Mouse (Mus musculus): ENCODE results near the gene Atp6v0e2. TPM values are rescaled to one million over a fixed set of nuclear protein-coding genes. Genes with fewer than 3 reads are reported as not detected.
A peak's percentile ranks its signal among the peaks of the same experiment; 100 is the strongest.
"Not testable (repeated sequence)": the region's sequence is repeated elsewhere in the genome, so short reads cannot be mapped to it uniquely, and the experiment has no call there.

Gene Atp6v0e2
- total and polyA plus RNA-seq, 2 experiments from 2014 or later = 10.5 to 13.0 TPM

DNA sequence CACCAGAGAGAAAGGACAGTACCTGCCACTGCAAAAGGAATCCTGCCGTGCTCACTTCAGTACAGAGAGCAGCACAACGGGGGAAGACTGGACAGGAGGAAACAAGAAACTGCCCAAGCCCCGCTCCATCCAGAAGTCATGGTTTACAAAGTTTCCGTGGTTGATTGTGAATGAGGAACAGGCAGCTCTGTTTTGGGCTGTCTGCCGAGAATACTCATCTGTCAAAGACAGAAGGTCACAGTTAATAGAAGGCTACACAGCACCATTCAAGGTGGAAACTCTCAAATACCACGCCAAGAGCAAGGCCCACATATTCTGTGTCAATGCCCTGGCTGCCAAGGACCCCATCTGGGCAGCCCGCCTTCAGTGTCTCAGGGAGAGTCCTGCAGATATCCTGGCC lies 25.6 kb upstream of the Atp6v0e2 start:
- TF ChIP-seq CTCF (IDR thresholded peaks at IDR 0.05; ENCODE audit: low read depth) (no peak), EP300 (IDR thresholded peaks at IDR 0.05; ENCODE audit: low read depth) (no peak)
- Histone ChIP-seq H3K9me3 (replicated peaks; ENCODE audit: control insufficient read depth, low read length) (peaks cover 3% of the 10 kb centered on the region; the same call in 1 of the 2 replicates), H3K27ac (ENCODE audit: low read depth) (no peak overlapping the region), H3K27me3 (ENCODE audit: control insufficient read depth, insufficient read depth, low read length) (no peaks in the 10 kb centered on the region), H3K9ac (replicated peaks; ENCODE audit: low read depth, low read length) (no peak overlapping the region), H3K36me3 (replicated peaks; ENCODE audit: control insufficient read depth, insufficient read depth, low read length) (peaks cover 22% of the 10 kb centered on the region), H3K4me3 (ENCODE audit: low read depth, low read length) (no peak overlapping the region), H3K4me2 (ENCODE audit: low read depth, low read length) (no peak overlapping the region), H3K4me1 (ENCODE audit: control insufficient read depth, insufficient read depth) (no peaks in the 10 kb centered on the region)
- 82% methylated on average over 7 of the region's 7 CpGs for WGBS
- ATAC-seq (ENCODE audit: insufficient read depth, low read depth) = no peak
- DNase-seq (ENCODE audit: low spot score) = no peak

GRCm38 (mm10) chr6:48524882-48525281 lies 12.5 kb upstream of the Atp6v0e2 start:
- H3K36me3 ChIP-seq (replicated peaks; ENCODE audit: control insufficient read depth, insufficient read depth, low read length); H3K27ac ChIP-seq (ENCODE audit: low read depth); H3K4me1 ChIP-seq (ENCODE audit: control insufficient read depth, insufficient read depth); ATAC-seq (ENCODE audit: insufficient read depth, low read depth); H3K9me3 ChIP-seq (replicated peaks; ENCODE audit: control insufficient read depth, low read length); H3K4me3 ChIP-seq (ENCODE audit: low read depth, low read length); DNase-seq (ENCODE audit: low spot score); H3K4me2 ChIP-seq (ENCODE audit: low read depth, low read length); H3K9ac ChIP-seq (replicated peaks; ENCODE audit: low read depth, low read length); H3K27me3 ChIP-seq (ENCODE audit: control insufficient read depth, insufficient read depth, low read length): not testable (repeated sequence)
- 98% methylated on average over 12 of the region's 16 CpGs for WGBS

DNA sequence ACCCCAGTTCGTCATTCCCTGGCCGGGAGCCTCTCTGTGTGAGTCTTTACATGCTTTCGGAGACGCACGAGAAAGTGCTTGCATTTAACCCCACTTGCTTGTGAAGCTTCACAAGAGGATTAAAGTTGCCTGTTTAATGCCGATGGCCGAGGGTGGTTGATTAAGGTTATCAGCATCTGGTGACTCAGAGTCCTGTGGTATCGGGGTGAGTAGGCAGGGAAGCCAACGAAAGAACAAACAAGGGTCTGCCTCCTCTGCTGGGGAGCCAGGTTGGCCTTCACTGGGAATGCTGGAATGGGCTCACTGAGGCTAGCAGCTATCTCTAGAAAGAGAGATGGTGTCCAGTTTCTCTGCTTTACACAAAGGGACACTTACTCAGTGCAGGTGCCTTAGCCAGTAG lies 9.5 kb upstream of the Atp6v0e2 start:
- DNase-seq (ENCODE audit: low spot score) (no peak), ATAC-seq (ENCODE audit: insufficient read depth, low read depth) (no peak)
- TF ChIP-seq CTCF (IDR thresholded peaks at IDR 0.05; ENCODE audit: low read depth) (no peak), EP300 (IDR thresholded peaks at IDR 0.05; ENCODE audit: low read depth) (no peak)
- Histone ChIP-seq H3K9me3 (replicated peaks; ENCODE audit: control insufficient read depth, low read length) (no peaks in the 10 kb centered on the region), H3K4me3 (ENCODE audit: low read depth, low read length) (no peak overlapping the region), H3K27ac (ENCODE audit: low read depth) (no peak overlapping the region), H3K4me1 (ENCODE audit: control insufficient read depth, insufficient read depth) (no peaks in the 10 kb centered on the region), H3K36me3 (replicated peaks; ENCODE audit: control insufficient read depth, insufficient read depth, low read length) (0 out of 2 replicates have a peak, but pooled peaks cover 9% of the 10 kb centered on the region), H3K4me2 (ENCODE audit: low read depth, low read length) (no peak overlapping the region), H3K27me3 (ENCODE audit: control insufficient read depth, insufficient read depth, low read length) (no peaks in the 10 kb centered on the region), H3K9ac (replicated peaks; ENCODE audit: low read depth, low read length) (no peak overlapping the region)
- 73% methylated on average over 9 of the region's 9 CpGs for WGBS

DNA sequence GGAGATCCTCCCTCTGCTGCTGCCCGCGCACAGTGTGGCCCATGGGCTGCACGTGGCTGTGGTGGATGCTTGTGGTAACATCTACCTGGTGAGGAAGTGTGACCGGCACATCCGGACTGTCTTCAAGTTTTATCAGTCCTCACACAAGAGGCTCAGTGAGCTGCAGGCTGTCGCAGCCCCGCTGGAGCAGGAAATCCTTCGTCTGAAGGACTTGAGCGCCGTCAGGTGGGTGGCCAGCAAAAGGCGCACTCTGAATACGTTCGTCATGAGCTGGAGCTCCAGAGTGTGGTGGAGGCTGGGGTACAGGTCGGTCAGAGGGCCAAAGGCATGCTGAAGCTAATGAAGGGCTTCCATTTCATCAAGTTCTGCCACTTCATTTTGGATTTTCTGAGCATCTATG lies 8.2 kb upstream of the Atp6v0e2 start:
- DNase-seq (ENCODE audit: low spot score) = no peak

GRCm38 (mm10) chr6:48529871-48530440 lies 7.5 kb upstream of the Atp6v0e2 start:
- peak; percentile 17; the same call in 1 of the 2 replicates for ATAC-seq (ENCODE audit: insufficient read depth, low read depth)
- H3K27me3 ChIP-seq (ENCODE audit: control insufficient read depth, insufficient read depth, low read length) = no peaks in the 10 kb centered on the region
- no peak for TF ChIP-seq EP300 (IDR thresholded peaks at IDR 0.05; ENCODE audit: low read depth)
- no peak for TF ChIP-seq CTCF (IDR thresholded peaks at IDR 0.05; ENCODE audit: low read depth)
- DNase-seq (ENCODE audit: low spot score) = no peak
- H3K9me3 ChIP-seq (replicated peaks; ENCODE audit: control insufficient read depth, low read length) = no peaks in the 10 kb centered on the region
- no peak overlapping the region for H3K4me3 ChIP-seq (ENCODE audit: low read depth, low read length)
- no peak overlapping the region for H3K4me2 ChIP-seq (ENCODE audit: low read depth, low read length)
- WGBS = 77% methylated on average over 16 of the region's 16 CpGs
- H3K36me3 ChIP-seq (replicated peaks; ENCODE audit: control insufficient read depth, insufficient read depth, low read length) = 0 out of 2 replicates have a peak, but pooled peaks cover 9% of the 10 kb centered on the region
- no peak overlapping the region for H3K9ac ChIP-seq (replicated peaks; ENCODE audit: low read depth, low read length)
- no peaks in the 10 kb centered on the region for H3K4me1 ChIP-seq (ENCODE audit: control insufficient read depth, insufficient read depth)
- no peak overlapping the region for H3K27ac ChIP-seq (ENCODE audit: low read depth)

More for the DNA sequence above, 8.2 kb upstream of the Atp6v0e2 start:
- no peak for ATAC-seq (ENCODE audit: insufficient read depth, low read depth)
- Histone ChIP-seq H3K36me3 (replicated peaks; ENCODE audit: control insufficient read depth, insufficient read depth, low read length) (0 out of 2 replicates have a peak, but pooled peaks cover 9% of the 10 kb centered on the region), H3K9me3 (replicated peaks; ENCODE audit: control insufficient read depth, low read length) (no peaks in the 10 kb centered on the region), H3K9ac (replicated peaks; ENCODE audit: low read depth, low read length) (no peak overlapping the region), H3K4me3 (ENCODE audit: low read depth, low read length) (no peak overlapping the region), H3K27me3 (ENCODE audit: control insufficient read depth, insufficient read depth, low read length) (no peaks in the 10 kb centered on the region), H3K4me2 (ENCODE audit: low read depth, low read length) (no peak overlapping the region), H3K4me1 (ENCODE audit: control insufficient read depth, insufficient read depth) (no peaks in the 10 kb centered on the region), H3K27ac (ENCODE audit: low read depth) (no peak overlapping the region)
- peak; percentile 26; the same call in 1 of the 2 replicates for TF ChIP-seq CTCF (IDR thresholded peaks at IDR 0.05; ENCODE audit: low read depth)
- TF ChIP-seq EP300 (IDR thresholded peaks at IDR 0.05; ENCODE audit: low read depth) = no peak
- 66% methylated on average over 14 of the region's 14 CpGs for WGBS

- 0 out of 2 replicates have a peak, but pooled peaks cover 9% of the 10 kb centered on the region for H3K36me3 ChIP-seq (replicated peaks; ENCODE audit: control insufficient read depth, insufficient read depth, low read length)
- H3K4me3 ChIP-seq (ENCODE audit: low read depth, low read length) = no peak overlapping the region
- no peak overlapping the region for H3K4me2 ChIP-seq (ENCODE audit: low read depth, low read length)
- 28% methylated on average over 2 of the region's 2 CpGs for WGBS
- DNase-seq (ENCODE audit: low spot score) = no peak
- no peaks in the 10 kb centered on the region for H3K9me3 ChIP-seq (replicated peaks; ENCODE audit: control insufficient read depth, low read length)
- no peak for TF ChIP-seq CTCF (IDR thresholded peaks at IDR 0.05; ENCODE audit: low read depth)
- TF ChIP-seq EP300 (IDR thresholded peaks at IDR 0.05; ENCODE audit: low read depth) = no peak
- no peaks in the 10 kb centered on the region for H3K4me1 ChIP-seq (ENCODE audit: control insufficient read depth, insufficient read depth)
- ATAC-seq (ENCODE audit: insufficient read depth, low read depth) = no peak
- no peaks in the 10 kb centered on the region; the same call in 1 of the 2 replicates for H3K27me3 ChIP-seq (ENCODE audit: control insufficient read depth, insufficient read depth, low read length)
- no peak overlapping the region for H3K27ac ChIP-seq (ENCODE audit: low read depth)
- H3K9ac ChIP-seq (replicated peaks; ENCODE audit: low read depth, low read length) = no peak overlapping the region
Observed at GRCm38 (mm10) chr6:48530862-48531261, 6.6 kb upstream of the Atp6v0e2 start.
